Mouse (Mus musculus) adrenal gland, postnatal 10 days (tissue): ENCODE data around the gene Cubn. TPM values are rescaled to one million over a fixed set of nuclear protein-coding genes. Genes with fewer than 3 reads are reported as not detected.

Experiments
- DNase-seq: peaks from one replicate; pipeline ENCODE4 v3.0.0; 2021; ENCODE audit warnings: mixed read lengths
- total RNA-seq, 2 experiments: library from RNA; stranded (reverse); gene quantifications; 2 replicates each; pipeline ENCODE4 v1.2.3; 2021

Cubn gene
- total RNA-seq, 2 experiments from 2014 or later = 0.48 to 0.58 TPM

GRCm38 (mm10) chr2:13484566-13484965 is 7.0 kb downstream of the Cubn start:
- peak; percentile 43 for DNase-seq

GRCm38 (mm10) chr2:13480744-13481143 is 10.9 kb downstream of the Cubn start:
- DNase-seq = no peak

- no peak for DNase-seq
Observed at GRCm38 (mm10) chr2:13479165-13479564, 12.4 kb downstream of the Cubn start.

- no peak for DNase-seq
Observed at GRCm38 (mm10) chr2:13470108-13470507, 21.5 kb downstream of the Cubn start.

- DNase-seq = no peak
Observed at GRCm38 (mm10) chr2:13469641-13470040, 22.0 kb downstream of the Cubn start.

- no peak for DNase-seq
Observed at GRCm38 (mm10) chr2:13466685-13467084, 24.9 kb downstream of the Cubn start.

GRCm38 (mm10) chr2:13458088-13458487 is 33.5 kb downstream of the Cubn start:
- DNase-seq = no peak

GRCm38 (mm10) chr2:13456821-13457220 is 34.8 kb downstream of the Cubn start:
- no peak for DNase-seq

GRCm38 (mm10) chr2:13451495-13452491 is 39.8 kb downstream of the Cubn start:
- DNase-seq = no peak

GRCm38 (mm10) chr2:13450895-13451294 is 40.7 kb downstream of the Cubn start:
- no peak for DNase-seq

- DNase-seq = no peak
Observed at GRCm38 (mm10) chr2:13450470-13450869, 41.1 kb downstream of the Cubn start.

- DNase-seq = no peak
Observed at GRCm38 (mm10) chr2:13445156-13445555, 46.5 kb downstream of the Cubn start.

- no peak for DNase-seq
Observed at GRCm38 (mm10) chr2:13438983-13439382, 52.6 kb downstream of the Cubn start.

- no peak for DNase-seq
Observed at GRCm38 (mm10) chr2:13438275-13438845, 53.3 kb downstream of the Cubn start.

GRCm38 (mm10) chr2:13432002-13432401 is 59.6 kb downstream of the Cubn start:
- no peak for DNase-seq

- DNase-seq = peak; percentile 39
Observed at GRCm38 (mm10) chr2:13421974-13422760, 69.4 kb downstream of the Cubn start.

GRCm38 (mm10) chr2:13416765-13417524 is 74.7 kb downstream of the Cubn start:
- no peak for DNase-seq

GRCm38 (mm10) chr2:13413520-13414178 is 78.0 kb downstream of the Cubn start:
- DNase-seq = peak; percentile 28

- no peak for DNase-seq
Observed at GRCm38 (mm10) chr2:13410660-13411059, 81.0 kb downstream of the Cubn start.

GRCm38 (mm10) chr2:13409767-13410519 is 81.7 kb downstream of the Cubn start:
- peak; percentile 20 for DNase-seq

- no peak for DNase-seq
Observed at GRCm38 (mm10) chr2:13408333-13408732, 83.3 kb downstream of the Cubn start.
